Mouse (Mus musculus) lung, postnatal 0 days (tissue): ENCODE results near the gene Zfp768.

Experiments used
- CTCF ChIP-seq: IDR thresholded peaks from 2 replicates; pipeline ENCODE4 v1.5.1; 2016; ENCODE audit warnings: antibody characterized with exemption, mild to moderate bottlenecking
- EP300 ChIP-seq: IDR thresholded peaks from 2 replicates; pipeline ENCODE4 v1.6.1; 2016; ENCODE audit warnings: antibody characterized with exemption, mild to moderate bottlenecking, control low read depth

DNA sequence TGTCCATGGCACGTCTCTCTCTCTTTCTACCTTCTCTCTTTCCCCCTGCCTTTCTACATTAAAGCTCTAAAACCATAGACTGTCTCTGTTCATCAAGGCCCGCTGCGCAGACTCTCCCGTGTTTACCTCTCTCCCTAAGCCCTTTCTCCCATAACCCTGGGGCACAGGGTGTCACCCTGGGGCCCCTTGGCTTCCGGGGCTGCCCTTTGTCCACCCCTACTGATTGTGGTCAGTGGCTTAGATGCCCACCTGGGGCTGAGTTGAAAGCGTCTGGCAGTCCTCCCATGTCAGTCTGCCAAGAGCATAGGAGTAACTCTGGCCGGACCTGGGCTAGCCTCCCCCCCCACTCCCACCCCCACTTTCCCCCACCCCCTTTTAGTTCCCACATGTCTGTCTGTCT lies 44.9 kb upstream of the Zfp768 start:
- no peak for TF ChIP-seq CTCF
- TF ChIP-seq EP300, result no peak
